Mouse (Mus musculus): ENCODE data around the gene Pabpc1l.

The Pabpc1l gene

DNA sequence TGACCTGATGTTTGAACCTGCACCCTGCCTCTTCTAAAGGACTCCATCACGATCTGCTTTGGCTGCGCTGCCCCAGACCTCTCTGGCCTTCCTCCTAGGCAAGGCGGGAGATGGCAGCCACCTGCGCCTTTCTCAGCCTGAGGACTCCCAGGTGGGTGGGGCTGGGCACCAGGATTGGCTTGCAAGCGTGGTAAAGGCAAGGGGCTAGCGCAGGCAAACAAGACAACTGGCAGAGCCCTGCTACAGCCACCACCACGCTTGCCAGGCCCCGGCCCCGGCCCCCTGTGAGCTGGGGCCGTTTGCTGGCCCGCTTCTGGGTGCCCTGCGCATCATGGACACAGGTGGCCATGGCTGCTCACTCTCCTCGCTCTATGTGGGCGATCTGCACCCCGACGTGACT is at the start of gene Pabpc1l:
TSS of gene Pabpc1l (plus strand) at position 301 of the 400 bp plus-strand sequence.
- DNase-seq (ENCODE audit: low spot score in 2 of 2), result no peak

- DNase-seq (ENCODE audit: low spot score in 2 of 2), result peak in 1 of 2 experiments; percentile 35
These were observed 48.8 kb upstream of the Pabpc1l start for GRCm38 (mm10) chr2:163976448-163976847.

- DNase-seq (ENCODE audit: low spot score in 2 of 2), result no peak
These were observed 38.0 kb upstream of the Pabpc1l start for GRCm38 (mm10) chr2:163987233-163987632.

GRCm38 (mm10) chr2:163992871-163993270 is 32.4 kb upstream of the Pabpc1l start:
- DNase-seq (ENCODE audit: low spot score in 2 of 2), result no peak

DNA sequence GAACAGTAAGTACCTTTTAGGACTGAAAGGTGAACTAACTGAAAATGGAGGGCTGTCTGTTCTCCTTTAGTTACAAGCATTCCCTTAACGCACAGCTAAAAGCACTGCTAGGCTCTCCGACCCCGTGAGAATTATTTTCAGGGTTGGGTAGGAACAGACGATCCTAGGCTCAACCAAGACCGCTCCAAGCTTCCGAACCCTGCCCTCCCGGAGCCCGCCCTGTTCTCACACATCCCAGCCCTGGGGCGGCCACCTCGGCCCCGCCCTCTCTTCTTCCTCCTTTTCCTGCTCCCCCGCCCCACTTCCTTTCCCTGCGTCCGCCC is 30.6 kb upstream of the Pabpc1l start, which contains the start of gene Ywhab:
TSS of gene Ywhab (plus strand) at position 307 of the 323 bp plus-strand sequence.
- no peak for DNase-seq (ENCODE audit: low spot score in 2 of 2)

DNA sequence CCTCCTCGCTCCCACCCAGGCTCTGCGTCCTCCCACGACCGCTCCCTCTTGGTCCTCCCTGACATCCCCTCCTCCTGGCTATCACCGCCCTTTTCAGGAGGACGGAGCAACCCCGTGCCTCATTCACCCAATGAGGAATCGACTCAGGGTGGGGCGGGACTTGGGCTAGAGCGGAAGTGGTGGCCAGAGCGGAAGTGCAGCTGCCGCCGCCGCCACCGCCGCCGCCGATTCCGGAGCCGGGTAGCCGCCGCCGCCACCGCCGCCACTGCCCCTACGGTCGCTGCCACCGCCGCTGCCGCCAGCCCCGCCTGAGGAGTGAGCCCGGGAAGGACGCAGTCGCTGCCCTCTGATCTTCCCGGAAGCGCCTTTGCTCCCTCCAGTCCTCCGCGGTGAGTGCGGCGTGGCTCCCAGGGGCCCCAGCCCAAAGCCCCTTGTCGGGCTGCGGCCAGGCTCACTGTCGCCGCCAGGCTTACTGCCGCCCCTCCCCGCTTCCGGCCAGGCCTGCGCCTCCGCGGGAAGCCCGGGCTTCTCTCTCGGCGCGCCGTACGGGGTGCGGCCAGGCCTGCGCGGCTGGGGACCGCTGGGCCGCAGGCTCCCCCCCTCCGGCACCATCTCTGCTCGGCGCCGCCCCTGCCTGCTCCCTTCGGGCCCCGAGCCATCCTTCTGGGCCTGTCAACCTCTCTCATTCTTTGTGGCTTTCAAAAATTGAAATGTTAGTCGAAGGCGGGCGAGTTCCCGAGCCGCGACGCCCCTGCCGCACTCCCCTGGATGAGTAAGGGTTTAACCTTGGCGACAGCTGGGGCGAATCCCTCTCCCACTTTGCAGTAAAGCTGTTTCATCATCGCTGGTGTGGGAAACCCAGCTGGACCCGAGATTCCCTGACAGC is 30.0 kb upstream of the Pabpc1l start:
- peak; percentile 88 to 95 for DNase-seq (ENCODE audit: low spot score in 2 of 2)

DNA sequence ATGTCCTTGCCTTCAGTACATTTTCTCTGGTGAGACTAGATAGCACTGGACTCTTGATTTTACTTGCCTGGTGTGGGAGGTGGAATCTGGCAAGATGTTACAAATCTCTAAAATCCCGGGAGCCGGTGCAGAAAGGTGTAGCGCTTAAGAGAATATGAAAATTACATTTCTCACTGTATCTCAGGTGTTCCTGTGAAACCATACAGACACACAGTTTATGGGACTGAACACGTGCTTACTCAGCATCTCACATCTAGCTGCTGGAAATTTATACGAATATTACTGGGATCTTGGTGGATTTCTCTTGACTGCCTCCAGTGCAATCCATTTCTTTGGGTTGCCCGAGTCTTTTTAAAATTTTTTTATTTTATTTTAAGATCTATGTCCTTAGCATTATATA is 29.0 kb upstream of the Pabpc1l start:
- no peak for DNase-seq (ENCODE audit: low spot score in 2 of 2)

DNA sequence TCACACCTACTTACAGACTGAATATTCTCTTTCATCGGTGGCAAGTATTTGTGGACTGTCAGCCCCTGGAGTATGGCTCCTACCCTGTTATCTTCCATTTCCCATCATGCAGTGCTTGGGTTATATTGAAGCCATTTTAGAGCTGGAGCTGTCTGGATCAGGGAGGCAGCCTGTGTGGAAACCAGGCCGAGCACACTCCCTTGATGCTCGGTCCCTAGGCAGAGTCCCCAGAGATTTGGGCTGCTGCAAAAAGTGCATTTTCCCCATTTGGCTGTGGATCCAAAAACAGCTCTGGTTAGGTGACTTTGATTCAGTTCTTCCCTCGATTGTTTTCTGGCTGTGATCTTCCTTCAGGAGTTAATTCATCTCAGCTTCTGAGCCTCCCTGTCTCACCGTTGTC is 28.4 kb upstream of the Pabpc1l start:
- DNase-seq (ENCODE audit: low spot score in 2 of 2), result no peak

GRCm38 (mm10) chr2:163998981-163999380 is 26.3 kb upstream of the Pabpc1l start:
- DNase-seq (ENCODE audit: low spot score in 2 of 2), result no peak

DNA sequence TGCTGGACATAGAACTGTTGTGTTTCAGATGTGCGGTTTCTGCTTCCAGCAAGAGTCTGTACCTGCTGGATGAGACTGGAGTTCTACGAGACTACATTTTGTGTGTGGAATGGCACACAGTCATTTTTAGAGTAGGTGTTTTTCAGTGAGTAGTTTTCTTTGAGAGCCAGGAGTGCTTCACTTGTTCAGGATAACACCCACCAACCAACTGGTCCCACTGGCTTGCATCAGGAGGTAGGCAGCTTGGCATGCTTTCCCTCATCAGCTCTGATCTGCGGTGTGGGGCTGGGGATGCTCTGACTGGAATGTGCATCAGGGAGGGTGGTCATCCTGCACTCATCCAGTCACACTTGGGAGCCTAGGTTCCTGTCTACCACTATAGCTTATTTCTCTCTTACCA is 22.6 kb upstream of the Pabpc1l start:
- DNase-seq (ENCODE audit: low spot score in 2 of 2), result no peak

GRCm38 (mm10) chr2:164004503-164004902 is 20.7 kb upstream of the Pabpc1l start:
- no peak for DNase-seq (ENCODE audit: low spot score in 2 of 2)

DNA sequence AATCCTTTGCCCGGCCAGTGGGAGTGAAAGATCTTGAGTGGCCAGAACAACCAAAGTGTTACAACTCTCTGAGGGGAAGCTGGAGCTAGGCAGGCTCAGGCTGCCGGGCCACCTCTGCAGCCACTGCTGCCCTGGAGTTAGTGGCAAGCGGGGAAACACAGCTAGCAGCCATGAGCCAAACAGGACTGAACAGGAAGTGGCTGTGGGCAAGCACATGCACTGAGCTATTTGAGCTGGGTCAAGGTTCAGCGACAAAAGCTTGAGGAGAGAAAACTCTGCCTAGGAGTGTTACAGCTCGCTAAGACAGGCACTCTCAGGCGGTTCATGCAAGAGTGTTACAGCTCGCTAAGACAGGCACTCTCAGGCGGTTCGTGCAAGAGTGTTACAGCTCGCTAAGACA is 18.3 kb upstream of the Pabpc1l start:
- DNase-seq (ENCODE audit: low spot score in 2 of 2), result peak; percentile 55 to 57

DNA sequence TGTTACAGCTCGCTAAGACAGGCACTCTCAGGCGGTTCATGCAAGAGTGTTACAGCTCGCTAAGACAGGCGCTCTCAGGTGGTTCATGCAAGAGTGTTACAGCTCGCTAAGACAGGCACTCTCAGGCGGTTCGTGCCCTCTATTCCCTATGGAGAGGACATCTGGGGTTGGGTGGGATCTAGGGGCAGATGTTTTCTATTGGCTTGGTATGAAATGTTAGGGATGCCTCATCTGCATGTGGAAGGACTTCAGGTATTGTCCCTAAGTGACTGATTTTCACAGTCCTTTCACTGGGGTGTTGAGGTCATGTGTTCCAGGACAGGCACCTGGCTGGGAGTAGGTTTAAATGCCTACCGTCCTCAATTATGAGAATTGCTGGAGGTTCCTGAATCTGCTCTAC is 17.7 kb upstream of the Pabpc1l start:
- no peak for DNase-seq (ENCODE audit: low spot score in 2 of 2)

DNA sequence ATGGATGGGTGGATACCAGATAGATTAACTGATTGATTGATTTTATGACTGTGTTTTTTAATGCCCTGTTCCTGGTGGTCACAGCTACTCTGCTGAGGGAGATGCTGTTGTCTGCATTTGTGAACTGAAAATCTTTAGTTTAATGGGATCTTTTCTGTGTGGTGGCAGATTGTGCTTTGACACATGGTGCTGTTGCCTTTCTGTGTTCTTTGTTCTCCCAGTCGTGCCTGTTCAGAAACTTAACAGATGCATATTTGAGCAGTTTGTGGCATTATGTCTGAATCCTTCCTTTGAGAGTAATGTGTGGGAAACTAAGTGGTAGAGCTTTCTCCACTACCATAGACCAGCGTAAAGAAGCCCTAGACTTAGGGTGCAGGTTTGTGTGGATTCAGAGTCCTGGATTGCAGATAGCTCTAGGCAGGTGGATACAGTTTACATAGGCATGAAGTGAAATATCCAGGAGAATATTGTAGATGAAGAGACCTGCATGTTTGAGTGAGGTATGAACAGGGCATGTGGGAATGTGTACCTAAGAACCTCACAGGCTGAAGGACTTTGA is 17.2 kb upstream of the Pabpc1l start:
- DNase-seq (ENCODE audit: low spot score in 2 of 2), result no peak

DNA sequence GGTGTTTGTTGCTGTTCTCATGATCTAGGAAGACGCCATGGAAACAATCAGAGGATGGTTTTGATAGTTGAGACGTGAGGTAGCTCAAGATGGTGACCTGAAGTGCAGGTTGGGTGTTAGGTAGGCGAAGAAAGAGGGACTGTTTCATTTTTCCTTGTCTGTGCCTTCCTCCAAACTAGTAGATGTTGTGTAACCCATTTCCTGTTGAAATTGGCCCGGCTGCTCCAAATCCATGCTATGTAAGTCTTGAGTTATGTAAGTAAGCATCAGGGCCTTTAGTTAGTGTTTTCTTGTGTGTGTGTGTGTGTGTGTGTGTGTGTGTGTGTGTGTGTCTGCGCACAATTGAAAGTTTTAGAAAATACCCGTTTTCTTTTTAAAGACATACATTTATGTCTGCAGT is 16.0 kb upstream of the Pabpc1l start:
- no peak for DNase-seq (ENCODE audit: low spot score in 2 of 2)

- no peak for DNase-seq (ENCODE audit: low spot score in 2 of 2)
These were observed 14.8 kb upstream of the Pabpc1l start for GRCm38 (mm10) chr2:164010496-164010895.

GRCm38 (mm10) chr2:164010944-164011343 is 14.3 kb upstream of the Pabpc1l start:
- no peak for DNase-seq (ENCODE audit: low spot score in 2 of 2)

DNA sequence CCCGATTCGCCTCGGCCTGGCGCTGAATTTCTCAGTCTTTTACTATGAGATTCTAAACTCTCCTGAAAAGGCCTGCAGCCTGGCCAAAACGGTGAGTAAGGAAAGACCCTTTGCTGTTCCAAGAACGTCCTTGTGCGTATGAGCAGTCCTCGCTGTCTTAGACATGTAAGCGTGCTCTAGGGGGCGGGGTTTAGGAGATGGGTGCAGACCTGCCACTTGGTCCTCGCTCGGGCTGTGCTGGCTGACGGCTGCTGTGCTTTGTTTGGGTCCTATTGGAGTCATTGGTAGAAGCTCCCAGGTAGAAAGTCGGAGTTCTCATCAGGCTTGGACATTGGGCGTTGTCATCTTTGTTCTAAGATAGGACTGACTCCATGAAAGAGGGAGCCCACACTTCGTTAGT is 9.9 kb upstream of the Pabpc1l start:
- DNase-seq (ENCODE audit: low spot score in 2 of 2), result no peak

DNA sequence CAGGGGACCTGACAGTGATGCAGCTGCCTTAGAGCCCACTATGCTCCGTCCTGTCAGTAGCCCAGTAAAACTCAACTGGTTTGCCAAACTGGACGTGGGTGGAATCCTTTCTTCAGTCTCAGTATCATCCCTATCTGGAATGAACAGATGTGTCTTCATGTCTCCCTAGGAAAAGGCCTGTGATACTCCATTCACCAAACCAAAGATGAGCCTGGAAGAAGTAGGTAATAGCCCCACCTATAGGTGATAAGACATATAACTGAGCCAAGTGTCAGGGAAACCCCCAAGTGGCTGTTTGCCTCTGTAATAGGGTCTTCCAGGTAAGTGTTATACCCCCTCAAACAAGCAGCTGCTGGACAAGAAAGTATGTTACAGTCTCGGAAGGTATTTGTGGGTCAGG is 6.3 kb upstream of the Pabpc1l start:
- no peak for DNase-seq (ENCODE audit: low spot score in 2 of 2)

- no peak for DNase-seq (ENCODE audit: low spot score in 2 of 2)
These were observed 5.3 kb upstream of the Pabpc1l start for GRCm38 (mm10) chr2:164019943-164020342.

DNA sequence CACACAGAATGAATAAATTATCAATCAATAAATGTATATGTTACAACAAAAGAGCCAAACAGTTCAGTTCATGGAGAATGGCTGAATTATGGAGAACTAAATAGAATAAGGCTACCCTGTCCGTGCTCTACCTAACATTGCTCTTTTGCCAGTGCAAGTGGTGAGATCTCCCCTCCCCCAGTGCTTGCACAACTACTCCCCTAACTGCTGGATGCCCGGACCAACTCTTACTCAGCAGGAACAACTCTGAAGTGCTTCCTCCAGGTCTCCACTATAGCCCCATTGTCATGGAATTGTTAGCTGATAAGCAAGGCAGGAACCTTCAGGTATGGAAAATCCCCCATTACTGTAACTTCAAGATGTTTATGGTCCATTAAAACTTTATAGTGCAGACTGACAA is 3.1 kb upstream of the Pabpc1l start:
- no peak for DNase-seq (ENCODE audit: low spot score in 2 of 2)

DNA sequence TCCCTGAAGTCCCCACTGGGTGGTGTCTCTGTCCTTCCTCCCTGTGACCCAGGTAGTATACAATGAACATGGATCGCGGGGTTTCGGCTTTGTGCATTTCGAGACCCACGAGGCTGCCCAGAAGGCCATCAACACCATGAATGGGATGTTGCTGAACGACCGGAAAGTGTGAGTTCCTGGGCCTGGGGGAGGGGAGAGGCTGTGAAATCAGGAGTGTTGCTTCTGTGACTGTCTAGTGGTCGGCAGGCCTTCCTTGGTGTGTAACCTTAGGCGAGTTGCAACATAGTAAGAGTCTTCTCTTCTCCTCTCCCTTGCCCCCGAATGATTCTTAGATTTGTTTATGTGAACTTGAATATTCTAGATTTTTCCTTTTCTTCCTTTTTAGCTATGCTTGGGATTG is 5.9 kb downstream of the Pabpc1l start:
- no peak for DNase-seq (ENCODE audit: low spot score in 2 of 2)

GRCm38 (mm10) chr2:164032973-164033372 is 7.7 kb downstream of the Pabpc1l start:
- DNase-seq (ENCODE audit: low spot score in 2 of 2), result no peak
